Mouse (Mus musculus): ENCODE data around the gene Ube2j1. TPM values are rescaled to one million over a fixed set of nuclear protein-coding genes. Genes with fewer than 3 reads are reported as not detected.

Gene Ube2j1
- polyA plus RNA-seq, 1 experiment from 2014 or later: 60.6 TPM

DNA sequence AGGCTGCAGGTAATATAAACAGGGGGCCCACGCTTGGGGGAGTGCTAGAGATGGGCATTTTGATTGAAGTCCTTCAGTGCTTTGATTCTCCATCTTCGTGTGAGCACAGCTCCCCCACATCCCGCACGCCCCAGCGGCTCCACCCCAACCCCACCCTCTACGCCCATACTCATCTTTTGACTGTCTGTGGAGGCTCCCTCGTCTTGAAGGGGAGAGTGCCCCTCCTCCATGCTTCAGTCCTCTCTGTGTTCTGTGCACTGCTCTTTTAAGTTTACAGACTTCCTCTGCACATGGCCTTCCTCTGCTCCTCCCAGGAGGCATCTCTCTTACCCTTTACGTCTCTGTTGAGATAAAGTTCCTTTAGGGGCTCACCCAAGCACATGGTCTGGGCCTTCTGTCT lies 46.5 kb downstream of the Ube2j1 start:
- no peak for ATAC-seq (replicated peaks)
- Histone ChIP-seq H3K4me1 (no peaks in the 10 kb centered on the region; the same call in 1 of the 2 replicates), H3K36me3 (replicated peaks) (no peaks in the 10 kb centered on the region), H3K27me3 (replicated peaks) (no peaks in the 10 kb centered on the region), H3K27ac (no peak overlapping the region), H3K9ac (no peak overlapping the region), H3K4me3 (no peak overlapping the region), H3K9me3 (no peaks in the 10 kb centered on the region), H3K4me2 (no peak overlapping the region)
- WGBS: 59% methylated on average over 8 of the region's 8 CpGs

DNA sequence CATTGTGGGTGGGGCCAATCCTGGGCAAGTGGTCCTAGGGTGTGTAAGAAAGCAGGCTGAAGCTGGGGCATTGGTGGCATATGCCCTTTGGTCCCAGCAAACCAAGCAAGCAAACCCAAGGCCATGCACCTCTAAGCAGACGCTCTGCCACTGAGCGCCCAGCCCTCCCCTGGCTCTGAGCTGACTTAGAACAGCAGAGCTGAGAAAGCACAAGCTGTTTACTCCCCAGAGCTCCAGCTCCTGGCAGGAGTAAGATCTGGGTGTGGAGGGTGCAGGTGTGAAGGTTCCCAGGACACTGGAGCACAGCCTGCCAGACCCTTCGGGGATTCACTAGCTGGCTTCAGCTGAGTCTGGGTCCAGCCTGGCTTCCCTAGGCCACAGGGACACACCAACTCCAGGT lies 47.3 kb downstream of the Ube2j1 start:
- ATAC-seq (replicated peaks): no peak
- H3K9me3 ChIP-seq: no peaks in the 10 kb centered on the region
- H3K36me3 ChIP-seq (replicated peaks): no peaks in the 10 kb centered on the region
- no peaks in the 10 kb centered on the region for H3K27me3 ChIP-seq (replicated peaks)
- H3K4me3 ChIP-seq: no peak overlapping the region
- 91% methylated on average over 3 of the region's 3 CpGs for WGBS
- H3K27ac ChIP-seq: no peak overlapping the region
- no peaks in the 10 kb centered on the region for H3K4me1 ChIP-seq
- no peak overlapping the region for H3K9ac ChIP-seq
- H3K4me2 ChIP-seq: no peak overlapping the region

DNA sequence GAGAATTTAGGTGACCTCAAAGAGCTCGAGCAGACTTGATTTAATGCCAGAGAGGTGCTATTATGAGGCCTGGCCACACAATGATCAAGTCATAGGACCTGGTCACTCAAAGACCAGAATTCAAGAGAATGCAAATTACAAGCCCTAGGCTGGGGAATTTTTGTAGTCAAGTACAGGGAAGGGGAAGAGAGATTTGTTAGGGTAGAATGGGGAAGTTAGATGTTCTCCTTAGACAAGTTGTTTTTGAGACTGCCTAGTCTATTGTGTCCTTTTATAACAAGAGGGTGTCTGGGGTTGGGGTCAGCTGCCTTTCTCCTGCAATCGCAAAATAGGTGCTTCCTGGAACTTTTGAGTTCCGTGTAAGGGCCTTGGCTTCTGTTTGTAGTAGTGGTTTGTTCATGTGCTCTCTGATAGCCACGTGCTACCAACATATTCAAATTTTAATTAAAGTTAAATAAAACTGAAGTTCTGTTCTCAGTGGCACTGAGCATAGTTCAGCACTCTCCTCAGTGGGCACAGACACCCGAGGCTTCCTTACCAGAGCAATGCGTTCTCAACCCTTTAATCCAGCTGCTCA lies 68.0 kb downstream of the Ube2j1 start:
- Histone ChIP-seq H3K4me3 (no peak overlapping the region), H3K9me3 (no peaks in the 10 kb centered on the region), H3K27ac (no peak overlapping the region), H3K4me1 (no peaks in the 10 kb centered on the region), H3K4me2 (no peak overlapping the region), H3K9ac (no peak overlapping the region), H3K36me3 (replicated peaks) (no peaks in the 10 kb centered on the region), H3K27me3 (replicated peaks) (no peaks in the 10 kb centered on the region)
- WGBS: 90% methylated on average over 6 of the region's 6 CpGs
- ATAC-seq (replicated peaks): no peak

Other genes starting within 250 kb of the Ube2j1 start
- gene Lyrm2, start 231.2 kb upstream of the Ube2j1 start, polyA plus RNA-seq (2015; fragmentation: Nextera tagmentation; extraction: Ambion mirVana): 115 and 124 TPM in 2 replicates
- 32.2 and 32.4 TPM in 2 replicates for gene Ankrd6, start 80.6 kb upstream of the Ube2j1 start, polyA plus RNA-seq (2015; fragmentation: Nextera tagmentation; extraction: Ambion mirVana)
- 31.3 and 32.2 TPM in 2 replicates for gene Rragd, start 48.4 kb upstream of the Ube2j1 start, polyA plus RNA-seq (2015; fragmentation: Nextera tagmentation; extraction: Ambion mirVana)
- 0.72 and 1.1 TPM in 2 replicates for gene Gabrr2, start 31.6 kb downstream of the Ube2j1 start, polyA plus RNA-seq (2015; fragmentation: Nextera tagmentation; extraction: Ambion mirVana)
- 0.79 and 1.1 TPM in 2 replicates for gene Gabrr1, start 101.1 kb downstream of the Ube2j1 start, polyA plus RNA-seq (2015; fragmentation: Nextera tagmentation; extraction: Ambion mirVana)
- 2.3 and 2.8 TPM in 2 replicates for gene Pm20d2, start 158.3 kb downstream of the Ube2j1 start, polyA plus RNA-seq (2015; fragmentation: Nextera tagmentation; extraction: Ambion mirVana)
- gene Srsf12, start 177.6 kb downstream of the Ube2j1 start, polyA plus RNA-seq (2015; fragmentation: Nextera tagmentation; extraction: Ambion mirVana): 59.7 and 68.8 TPM in 2 replicates

Data from midbrain, embryonic 15.5 days (tissue).